Mouse (Mus musculus) hindbrain, embryonic 14.5 days (tissue): ENCODE measurements around the gene Gpr137c. TPM values are rescaled to one million over a fixed set of nuclear protein-coding genes. Genes with fewer than 3 reads are reported as not detected.
A peak's percentile ranks its signal among the peaks of the same experiment; 100 is the strongest.

Experiments used
- ATAC-seq: fragments of 200-750 bp; cut with Nextera tagmentation; 2 replicates; pipeline ENCODE4 v1.8.0; 2017; ENCODE audit warnings: moderate number of reproducible peaks, mild to moderate bottlenecking, moderate TSS enrichment, moderate library complexity; ENCODE audit not compliant: low FRiP score
- DNase-seq: peaks from one replicate; pipeline ENCODE4 v3.0.0-alpha.2; 2015; ENCODE audit warnings: low spot score
- H3K27ac ChIP-seq: fragments of 300-500 bp; sonication (generic); 2 replicates; pipeline ENCODE4 v1.5.1; 2014; ENCODE audit warnings: mild to moderate bottlenecking, moderate library complexity
- H3K27me3 ChIP-seq: fragments of 300-500 bp; sonication (generic); 2 replicates; pipeline ENCODE4 v1.6.1; 2014; ENCODE audit warnings: mild to moderate bottlenecking, low read length, mixed read lengths; ENCODE audit not compliant: control insufficient read depth, insufficient read depth
- H3K36me3 ChIP-seq: fragments of 300-500 bp; sonication (generic); replicated peaks from 2 replicates; pipeline ENCODE4 v1.6.1; 2014; ENCODE audit not compliant: control insufficient read depth, insufficient read depth
- H3K4me1 ChIP-seq: fragments of 300-500 bp; sonication (generic); replicated peaks from 2 replicates; pipeline ENCODE4 v1.6.1; 2014; ENCODE audit warnings: antibody characterized with exemption, low read length, mixed read lengths; ENCODE audit not compliant: control insufficient read depth, insufficient read depth
- H3K4me2 ChIP-seq: fragments of 300-500 bp; sonication (generic); replicated peaks from 2 replicates; pipeline ENCODE4 v1.6.1; 2014; ENCODE audit warnings: mild to moderate bottlenecking, moderate library complexity
- H3K4me3 ChIP-seq: fragments of 300-500 bp; sonication (generic); replicated peaks from 2 replicates; pipeline ENCODE4 v1.5.1; 2014; ENCODE audit warnings: mild to moderate bottlenecking, low read length
- H3K9ac ChIP-seq: fragments of 300-500 bp; sonication (generic); 2 replicates; pipeline ENCODE4 v1.6.1; 2014
- H3K9me3 ChIP-seq: fragments of 300-500 bp; sonication (generic); 2 replicates; pipeline ENCODE4 v1.6.1; 2016; ENCODE audit warnings: low read length; ENCODE audit not compliant: control insufficient read depth
- WGBS: fragments of 180-500 bp; shearing (Covaris S2); extraction: QIAGEN DNeasy Blood & Tissue Kit; methylation state at CpG from one replicate; pipeline ENCODE4 v1.1.7; 2014; 5-methylcytosine and 5-hydroxymethylcytosine counted together
- polyA plus RNA-seq: library from polyadenylated mRNA; unstranded; fragments of >200 nt; fragmentation: Nextera tagmentation; extraction: Ambion mirVana; gene quantifications from 2 replicates; pipeline ENCODE4 v1.2.1, GENCODE M21; 2014

Gene Gpr137c
- polyA plus RNA-seq, 1 experiment from 2014 or later, result 18.8 TPM

- H3K27me3 ChIP-seq, result no peaks in the 10 kb centered on the region
- H3K9ac ChIP-seq, result no peak overlapping the region
- H3K4me2 ChIP-seq, result no peak overlapping the region
- 83% methylated on average over 3 of the region's 3 CpGs for WGBS
- no peak for DNase-seq
- no peak overlapping the region for H3K4me3 ChIP-seq
- H3K9me3 ChIP-seq, result peaks cover 12% of the 10 kb centered on the region
- ATAC-seq, result no peak
- H3K4me1 ChIP-seq, result no peaks in the 10 kb centered on the region
- H3K36me3 ChIP-seq, result peaks cover 40% of the 10 kb centered on the region
- no peak overlapping the region for H3K27ac ChIP-seq
Observed at GRCm38 (mm10) chr14:45263831-45264592, 44.5 kb downstream of the Gpr137c start.

- Histone ChIP-seq H3K27me3 (no peaks in the 10 kb centered on the region), H3K9ac (no peak overlapping the region), H3K9me3 (no peaks in the 10 kb centered on the region), H3K36me3 (peaks cover 38% of the 10 kb centered on the region), H3K4me2 (no peak overlapping the region), H3K4me1 (no peaks in the 10 kb centered on the region), H3K4me3 (no peak overlapping the region), H3K27ac (no peak overlapping the region)
- ATAC-seq (no peak), DNase-seq (no peak)
- 94% methylated on average over 6 of the region's 6 CpGs for WGBS
Observed at GRCm38 (mm10) chr14:45275816-45276215, 56.3 kb downstream of the Gpr137c start.

- Histone ChIP-seq H3K4me2 (no peak overlapping the region), H3K4me3 (no peak overlapping the region), H3K4me1 (no peaks in the 10 kb centered on the region), H3K9me3 (no peaks in the 10 kb centered on the region), H3K27me3 (no peaks in the 10 kb centered on the region), H3K9ac (no peak overlapping the region), H3K27ac (no peak overlapping the region), H3K36me3 (peaks cover 46% of the 10 kb centered on the region)
- ATAC-seq (no peak), DNase-seq (no peak)
- 85% methylated on average over 3 of the region's 3 CpGs for WGBS
Observed at GRCm38 (mm10) chr14:45282066-45282465, 62.5 kb downstream of the Gpr137c start.

GRCm38 (mm10) chr14:45291608-45292007 lies 72.1 kb downstream of the Gpr137c start:
- 79% methylated on average over 4 of the region's 4 CpGs for WGBS

GRCm38 (mm10) chr14:45303939-45304338 lies 84.4 kb downstream of the Gpr137c start:
- H3K36me3 ChIP-seq, result peaks cover 54% of the 10 kb centered on the region
- 33% methylated on average over 4 of the region's 4 CpGs for WGBS
- H3K9me3 ChIP-seq, result no peaks in the 10 kb centered on the region
- no peaks in the 10 kb centered on the region for H3K27me3 ChIP-seq
- no peak overlapping the region; the same call in 1 of the 2 replicates for H3K27ac ChIP-seq
- H3K4me2 ChIP-seq, result no peak overlapping the region
- no peak overlapping the region for H3K9ac ChIP-seq
- H3K4me1 ChIP-seq, result no peaks in the 10 kb centered on the region
- DNase-seq, result no peak
- H3K4me3 ChIP-seq, result no peak overlapping the region
- ATAC-seq, result peak; percentile 81; the same call in 1 of the 2 replicates

More at GRCm38 (mm10) chr14:45291608-45292007, 72.1 kb downstream of the Gpr137c start:
- Histone ChIP-seq H3K36me3 (peaks cover 43% of the 10 kb centered on the region), H3K4me1 (no peaks in the 10 kb centered on the region), H3K9me3 (no peaks in the 10 kb centered on the region), H3K4me3 (no peak overlapping the region), H3K27ac (no peak overlapping the region), H3K9ac (no peak overlapping the region), H3K27me3 (no peaks in the 10 kb centered on the region), H3K4me2 (no peak overlapping the region)
- DNase-seq (no peak), ATAC-seq (no peak)

- no peak overlapping the region for H3K4me3 ChIP-seq
- no peak overlapping the region for H3K4me2 ChIP-seq
- no peaks in the 10 kb centered on the region for H3K27me3 ChIP-seq
- no peak overlapping the region for H3K27ac ChIP-seq
- H3K36me3 ChIP-seq, result peaks cover 49% of the 10 kb centered on the region
- no peaks in the 10 kb centered on the region for H3K9me3 ChIP-seq
- no peak for DNase-seq
- H3K4me1 ChIP-seq, result no peaks in the 10 kb centered on the region
- 54% methylated on average over 4 of the region's 4 CpGs for WGBS
- ATAC-seq, result no peak
- H3K9ac ChIP-seq, result no peak overlapping the region
Observed at GRCm38 (mm10) chr14:45304389-45304788, 84.9 kb downstream of the Gpr137c start.

- H3K27me3 ChIP-seq, result no peaks in the 10 kb centered on the region
- H3K9ac ChIP-seq, result no peak overlapping the region
- no peak overlapping the region for H3K4me3 ChIP-seq
- 97% methylated on average over 5 of the region's 5 CpGs for WGBS
- no peaks in the 10 kb centered on the region for H3K9me3 ChIP-seq
- DNase-seq, result no peak
- no peak overlapping the region for H3K4me2 ChIP-seq
- peaks cover 35% of the 10 kb centered on the region for H3K36me3 ChIP-seq
- no peak for ATAC-seq
- no peaks in the 10 kb centered on the region for H3K4me1 ChIP-seq
- no peak overlapping the region for H3K27ac ChIP-seq
Observed at GRCm38 (mm10) chr14:45305852-45306251, 86.3 kb downstream of the Gpr137c start.

- no peak overlapping the region for H3K4me3 ChIP-seq
- peaks cover 16% of the 10 kb centered on the region for H3K36me3 ChIP-seq
- no peak for ATAC-seq
- H3K27ac ChIP-seq, result no peak overlapping the region
- H3K4me1 ChIP-seq, result no peaks in the 10 kb centered on the region
- 92% methylated on average over 8 of the region's 8 CpGs for WGBS
- no peak overlapping the region for H3K4me2 ChIP-seq
- no peak overlapping the region for H3K9ac ChIP-seq
- no peaks in the 10 kb centered on the region for H3K27me3 ChIP-seq
- DNase-seq, result no peak
- no peaks in the 10 kb centered on the region for H3K9me3 ChIP-seq
Observed at GRCm38 (mm10) chr14:45307630-45308328, 88.3 kb downstream of the Gpr137c start.

- DNase-seq, result no peak
- no peaks in the 10 kb centered on the region for H3K27me3 ChIP-seq
- H3K4me2 ChIP-seq, result no peak overlapping the region
- H3K27ac ChIP-seq, result no peak overlapping the region
- H3K9me3 ChIP-seq, result no peaks in the 10 kb centered on the region
- ATAC-seq, result no peak
- no peak overlapping the region for H3K9ac ChIP-seq
- WGBS, result 90% methylated on average over 13 of the region's 13 CpGs
- peaks cover 5% of the 10 kb centered on the region; the same call in 1 of the 2 replicates for H3K36me3 ChIP-seq
- no peaks in the 10 kb centered on the region for H3K4me1 ChIP-seq
- H3K4me3 ChIP-seq, result no peak overlapping the region
Observed at GRCm38 (mm10) chr14:45309646-45310045, 90.1 kb downstream of the Gpr137c start.
